Mouse (Mus musculus) liver, postnatal 0 days (tissue): ENCODE measurements at regions not wholly inside any gene's neighbourhood (a gene's known extent, or its start where the extent isn't known, plus 50 kb on each side); places are given as distances from the start of the nearest gene placed in this dataset.

ENCODE experiments used
- ATAC-seq: fragments of 200-750 bp; cut with Nextera tagmentation; 2 replicates; pipeline ENCODE4 v1.8.0; 2017; ENCODE audit warnings: mild to moderate bottlenecking, moderate library complexity
- DNase-seq: peaks from one replicate; pipeline ENCODE4 v3.0.0-alpha.2; 2016
- H3K27ac ChIP-seq: fragments of 300-500 bp; sonication (generic); 2 replicates; pipeline ENCODE4 v1.5.1; 2014; ENCODE audit warnings: antibody characterized with exemption, moderate library complexity, mild to moderate bottlenecking, low read depth
- H3K27me3 ChIP-seq: fragments of 300-500 bp; sonication (generic); 2 replicates; pipeline ENCODE4 v1.6.1; 2014; ENCODE audit warnings: low read length, control low read depth, mixed read lengths; ENCODE audit not compliant: insufficient read depth
- H3K36me3 ChIP-seq: fragments of 300-500 bp; sonication (generic); replicated peaks from 2 replicates; pipeline ENCODE4 v1.6.1; 2014; ENCODE audit warnings: mild to moderate bottlenecking, control low read depth, low read length, moderate library complexity, mixed read lengths; ENCODE audit not compliant: insufficient read depth
- H3K4me1 ChIP-seq: fragments of 300-500 bp; sonication (generic); 2 replicates; pipeline ENCODE4 v1.6.1; 2014; ENCODE audit warnings: antibody characterized with exemption, mild to moderate bottlenecking, control low read depth; ENCODE audit not compliant: insufficient read depth
- H3K4me2 ChIP-seq: fragments of 300-500 bp; sonication (generic); 2 replicates; pipeline ENCODE4 v1.6.1; 2014; ENCODE audit warnings: low read depth, mild to moderate bottlenecking, low read length, moderate library complexity, mixed read lengths
- H3K4me3 ChIP-seq: fragments of 300-500 bp; sonication (generic); 2 replicates; pipeline ENCODE4 v1.5.1; 2014; ENCODE audit warnings: low read depth, low read length
- H3K9ac ChIP-seq: fragments of 300-500 bp; sonication (generic); replicated peaks from 2 replicates; pipeline ENCODE4 v1.6.1; 2014; ENCODE audit warnings: mild to moderate bottlenecking, moderate library complexity
- H3K9me3 ChIP-seq: fragments of 300-500 bp; sonication (generic); 2 replicates; pipeline ENCODE4 v1.6.1; 2016; ENCODE audit warnings: mild to moderate bottlenecking, control low read depth, low read length, mixed read lengths
- CTCF ChIP-seq: sonication (generic); IDR thresholded peaks from 2 replicates; pipeline ENCODE4 v1.5.1; 2016; ENCODE audit warnings: antibody characterized with exemption, low read depth
- EP300 ChIP-seq: IDR thresholded peaks from 2 replicates; pipeline ENCODE4 v1.6.1; 2016; ENCODE audit warnings: antibody characterized with exemption, low read depth, mild to moderate bottlenecking
- WGBS: fragments of 180-500 bp; shearing (Covaris S2); extraction: QIAGEN DNeasy Blood & Tissue Kit; methylation state at CpG from one replicate; pipeline ENCODE4 v1.1.7; 2014; ENCODE audit not compliant: insufficient replicate concordance; 5-methylcytosine and 5-hydroxymethylcytosine counted together

DNA sequence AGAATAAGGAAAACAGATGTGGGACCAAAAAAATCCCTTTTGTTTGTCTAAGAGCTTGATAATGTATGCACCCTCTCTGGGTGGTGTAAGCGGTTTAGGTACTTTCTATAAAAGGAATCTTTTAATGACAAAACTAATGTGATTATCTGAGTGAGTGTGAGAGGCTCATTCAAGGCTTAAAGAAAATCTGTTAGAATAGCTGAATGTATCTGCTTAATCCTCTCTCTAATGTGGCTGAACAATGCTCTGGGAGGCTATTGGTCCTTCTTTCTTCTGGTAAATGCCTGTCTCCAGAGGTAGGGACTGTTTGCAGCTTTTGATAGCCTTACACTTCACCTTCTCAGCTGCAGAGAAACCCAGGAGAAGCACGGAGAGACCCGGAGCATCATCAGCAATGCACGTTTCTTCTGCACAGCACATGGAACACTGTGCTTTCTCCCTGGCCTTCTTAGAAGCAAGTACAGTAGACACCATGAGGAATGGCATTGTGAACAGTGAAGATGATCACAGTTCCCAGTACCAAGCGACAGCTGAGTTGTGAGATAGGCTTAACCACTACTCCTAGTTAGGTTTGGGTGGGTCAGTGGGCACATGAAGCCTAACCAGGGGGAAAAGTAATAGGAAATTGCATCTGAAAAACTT lies 56.1 kb upstream of the Fam181b start:
- ATAC-seq (no peak), DNase-seq (no peak)
- Histone ChIP-seq H3K4me3 (no peak overlapping the region), H3K36me3 (no peaks in the 10 kb centered on the region), H3K27ac (no peak overlapping the region), H3K9me3 (no peaks in the 10 kb centered on the region), H3K27me3 (no peaks in the 10 kb centered on the region), H3K4me1 (peaks cover 3% of the 10 kb centered on the region; the same call in 1 of the 2 replicates), H3K9ac (no peak overlapping the region), H3K4me2 (no peak overlapping the region)
- WGBS = 53% methylated on average over 5 of the region's 5 CpGs
- TF ChIP-seq CTCF (no peak), EP300 (no peak)

DNA sequence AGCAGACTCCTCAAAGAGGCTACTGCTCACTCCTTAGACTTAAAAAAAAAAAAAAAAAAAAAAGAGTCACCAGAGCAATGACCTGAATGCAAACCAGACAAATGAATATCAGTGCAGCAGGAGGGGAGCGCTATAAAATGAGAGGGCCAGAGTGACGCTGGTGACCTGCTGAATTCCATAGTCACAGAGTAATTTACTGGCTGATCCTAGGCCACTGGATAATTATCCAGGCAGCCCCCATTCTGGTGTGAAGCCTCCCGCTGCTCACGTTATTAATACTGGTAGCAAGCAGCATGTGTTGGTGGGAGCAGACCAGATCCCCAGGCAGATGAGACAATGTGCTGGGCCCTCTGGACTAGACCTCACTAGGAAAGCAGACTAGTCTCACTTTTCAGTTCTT lies 53.4 kb upstream of the Fam181b start:
- H3K9me3 ChIP-seq = no peaks in the 10 kb centered on the region
- no peak overlapping the region for H3K27ac ChIP-seq
- no peaks in the 10 kb centered on the region for H3K27me3 ChIP-seq
- DNase-seq = no peak
- H3K36me3 ChIP-seq = no peaks in the 10 kb centered on the region
- H3K4me2 ChIP-seq = no peak overlapping the region
- H3K9ac ChIP-seq = no peak overlapping the region
- WGBS = 80% methylated on average over 4 of the region's 4 CpGs
- no peak overlapping the region for H3K4me3 ChIP-seq
- no peaks in the 10 kb centered on the region for H3K4me1 ChIP-seq
- no peak for ATAC-seq
- TF ChIP-seq CTCF (no peak), EP300 (no peak)
